ENCODE assay signal across 8 mouse cellular contexts in genomic region chr1:133083942-133084625, GRCm38 (mm10). TPM values are rescaled to one million over a fixed set of nuclear protein-coding genes. Genes with fewer than 3 reads are reported as not detected.
DNase-seq lines count a peak whose midpoint lies in the region; ATAC-seq and TF ChIP-seq lines count a peak whose summit lies in the region.

No protein-coding gene starts in this region.

- 0 out of 2 replicates have a peak overlapping the region, but pooled peaks have one; percentile 30 for H3K27ac ChIP-seq in midbrain, embryonic 12.5 days (replicated peaks)
- H3K27ac ChIP-seq in midbrain, embryonic 15.5 days, result no peak overlapping the region
- peak overlapping the region; percentile 64 for H3K27ac ChIP-seq in heart, embryonic 11.5 days (ENCODE audit: low read depth, low read length)
- peak overlapping the region; percentile 87 for H3K27ac ChIP-seq in liver, postnatal 0 days (ENCODE audit: low read depth)
- peak overlapping the region; percentile 79 for H3K27ac ChIP-seq in stomach, embryonic 16.5 days (ENCODE audit: low read length)
- H3K27ac ChIP-seq in hindbrain, postnatal 0 days, result no peak overlapping the region

- peaks cover 63% of the 10 kb centered on the region for H3K36me3 ChIP-seq in midbrain, embryonic 12.5 days
- H3K36me3 ChIP-seq in midbrain, embryonic 15.5 days (replicated peaks), result peaks cover 18% of the 10 kb centered on the region; the same call in 1 of the 2 replicates
- peaks cover 2% of the 10 kb centered on the region for H3K36me3 ChIP-seq in heart, embryonic 11.5 days (ENCODE audit: control insufficient read depth, insufficient read depth, low read length)
- no peaks in the 10 kb centered on the region for H3K36me3 ChIP-seq in liver, postnatal 0 days (replicated peaks; ENCODE audit: insufficient read depth, low read length)
- no peaks in the 10 kb centered on the region for H3K36me3 ChIP-seq in stomach, embryonic 16.5 days (ENCODE audit: control insufficient read depth, insufficient read depth, low read length)
- peaks cover 19% of the 10 kb centered on the region for H3K36me3 ChIP-seq in hindbrain, postnatal 0 days (ENCODE audit: insufficient read depth, low read length)

- no peak overlapping the region for H3K9ac ChIP-seq in midbrain, embryonic 12.5 days (replicated peaks)
- no peak overlapping the region for H3K9ac ChIP-seq in midbrain, embryonic 15.5 days
- peak overlapping the region; percentile 52; the same call in 1 of the 2 replicates for H3K9ac ChIP-seq in heart, embryonic 11.5 days (ENCODE audit: low read depth, low read length)
- peak overlapping the region; percentile 35 for H3K9ac ChIP-seq in liver, postnatal 0 days (replicated peaks)
- no peak overlapping the region for H3K9ac ChIP-seq in stomach, embryonic 16.5 days (ENCODE audit: low read length)
- H3K9ac ChIP-seq in hindbrain, postnatal 0 days (replicated peaks; ENCODE audit: low read length), result no peak overlapping the region

- no peak overlapping the region for H3K4me3 ChIP-seq in midbrain, embryonic 12.5 days
- no peak overlapping the region for H3K4me3 ChIP-seq in midbrain, embryonic 15.5 days
- no peak overlapping the region for H3K4me3 ChIP-seq in heart, embryonic 11.5 days (ENCODE audit: low read depth, low read length)
- H3K4me3 ChIP-seq in liver, postnatal 0 days (ENCODE audit: low read depth, low read length), result no peak overlapping the region
- H3K4me3 ChIP-seq in stomach, embryonic 16.5 days (replicated peaks; ENCODE audit: low read length), result no peak overlapping the region
- H3K4me3 ChIP-seq in hindbrain, postnatal 0 days (ENCODE audit: low read length), result no peak overlapping the region

- H3K27me3 ChIP-seq in midbrain, embryonic 12.5 days, result no peaks in the 10 kb centered on the region
- no peaks in the 10 kb centered on the region for H3K27me3 ChIP-seq in midbrain, embryonic 15.5 days (replicated peaks)
- no peaks in the 10 kb centered on the region for H3K27me3 ChIP-seq in heart, embryonic 11.5 days (ENCODE audit: control insufficient read depth, insufficient read depth, low read length)
- H3K27me3 ChIP-seq in liver, postnatal 0 days (ENCODE audit: insufficient read depth, low read length), result no peaks in the 10 kb centered on the region
- H3K27me3 ChIP-seq in stomach, embryonic 16.5 days (ENCODE audit: control insufficient read depth, insufficient read depth, low read length), result no peaks in the 10 kb centered on the region
- H3K27me3 ChIP-seq in hindbrain, postnatal 0 days (ENCODE audit: insufficient read depth, low read length), result no peaks in the 10 kb centered on the region

- no peak overlapping the region for H3K4me2 ChIP-seq in midbrain, embryonic 12.5 days (replicated peaks)
- H3K4me2 ChIP-seq in midbrain, embryonic 15.5 days, result no peak overlapping the region
- peak overlapping the region; percentile 45 for H3K4me2 ChIP-seq in heart, embryonic 11.5 days
- peak overlapping the region; percentile 57 for H3K4me2 ChIP-seq in liver, postnatal 0 days (ENCODE audit: low read depth, low read length)
- peak overlapping the region; percentile 6; the same call in 1 of the 2 replicates for H3K4me2 ChIP-seq in stomach, embryonic 16.5 days (ENCODE audit: low read depth, low read length)
- H3K4me2 ChIP-seq in hindbrain, postnatal 0 days (ENCODE audit: low read depth, low read length), result no peak overlapping the region

- ATAC-seq in midbrain, embryonic 12.5 days (ENCODE audit: low FRiP score, low read depth), result no peak
- no peak for ATAC-seq in midbrain, embryonic 15.5 days (replicated peaks)
- peak; percentile 54 for ATAC-seq in heart, embryonic 11.5 days (replicated peaks; ENCODE audit: insufficient number of reproducible peaks, low FRiP score, low TSS enrichment)
- ATAC-seq in liver, postnatal 0 days, result peak; percentile 77
- peak; percentile 86 for ATAC-seq in stomach, embryonic 16.5 days (ENCODE audit: insufficient read depth, low FRiP score)
- no peak for ATAC-seq in hindbrain, postnatal 0 days

- peak; percentile 68 for DNase-seq in liver, postnatal 0 days
- no peak for DNase-seq in right cerebral cortex, postnatal 36 days (ENCODE audit: low spot score in 2 of 2)
- DNase-seq in right cerebral cortex, postnatal 25 days, result no peak
- no peak for DNase-seq in hindbrain, postnatal 0 days (ENCODE audit: low spot score)

- no peak for TF ChIP-seq CTCF in liver, postnatal 0 days (IDR thresholded peaks at IDR 0.05; ENCODE audit: low read depth)
- no peak for TF ChIP-seq CTCF in hindbrain, postnatal 0 days (IDR thresholded peaks at IDR 0.05; ENCODE audit: low read depth)

- no peaks in the 10 kb centered on the region for H3K9me3 ChIP-seq in midbrain, embryonic 12.5 days
- no peaks in the 10 kb centered on the region for H3K9me3 ChIP-seq in midbrain, embryonic 15.5 days
- H3K9me3 ChIP-seq in heart, embryonic 11.5 days (replicated peaks; ENCODE audit: control insufficient read depth, low read length), result no peaks in the 10 kb centered on the region
- H3K9me3 ChIP-seq in liver, postnatal 0 days (ENCODE audit: low read length), result no peaks in the 10 kb centered on the region
- H3K9me3 ChIP-seq in stomach, embryonic 16.5 days (replicated peaks; ENCODE audit: control insufficient read depth, low read length), result no peaks in the 10 kb centered on the region
- H3K9me3 ChIP-seq in hindbrain, postnatal 0 days (ENCODE audit: low read length), result no peaks in the 10 kb centered on the region

- no peak for TF ChIP-seq EP300 in liver, postnatal 0 days (IDR thresholded peaks at IDR 0.05; ENCODE audit: low read depth)

- WGBS in midbrain, embryonic 12.5 days, result 80% methylated on average over 11 of the region's 11 CpGs
- 82% methylated on average over 11 of the region's 11 CpGs for WGBS in midbrain, embryonic 15.5 days
- 33% methylated on average over 11 of the region's 11 CpGs for WGBS in heart, embryonic 11.5 days (ENCODE audit: insufficient replicate concordance)
- WGBS in liver, postnatal 0 days (ENCODE audit: insufficient replicate concordance), result 29% methylated on average over 11 of the region's 11 CpGs
- WGBS in stomach, embryonic 16.5 days, result 45% methylated on average over 11 of the region's 11 CpGs
- WGBS in hindbrain, postnatal 0 days, result 76% methylated on average over 11 of the region's 11 CpGs

- H3K4me1 ChIP-seq in midbrain, embryonic 12.5 days, result peaks cover 43% of the 10 kb centered on the region
- peaks cover 10% of the 10 kb centered on the region for H3K4me1 ChIP-seq in midbrain, embryonic 15.5 days
- peaks cover 15% of the 10 kb centered on the region for H3K4me1 ChIP-seq in heart, embryonic 11.5 days (ENCODE audit: control insufficient read depth, insufficient read depth, low read length)
- peaks cover 22% of the 10 kb centered on the region for H3K4me1 ChIP-seq in liver, postnatal 0 days (ENCODE audit: insufficient read depth)
- peaks cover 10% of the 10 kb centered on the region; the same call in 1 of the 2 replicates for H3K4me1 ChIP-seq in stomach, embryonic 16.5 days (ENCODE audit: control insufficient read depth, insufficient read depth, low read length)
- peaks cover 10% of the 10 kb centered on the region; the same call in 1 of the 2 replicates for H3K4me1 ChIP-seq in hindbrain, postnatal 0 days (ENCODE audit: insufficient read depth, low read length)

RNA-seq across cellular contexts. Expression of gene Pik3c2b, which starts 38.6 kb away (rescaled TPM):
- 21.3 and 21.7 TPM in 2 replicates for polyA plus RNA-seq in midbrain, embryonic 12.5 days (2016; fragmentation: Nextera tagmentation; extraction: Ambion mirVana)
- polyA plus RNA-seq in midbrain, embryonic 15.5 days (2015; fragmentation: Nextera tagmentation; extraction: Ambion mirVana), result 16.2 and 17.1 TPM in 2 replicates
- polyA plus RNA-seq in heart, embryonic 11.5 days (2014; fragmentation: Nextera tagmentation; extraction: Ambion mirVana), result 7.7 and 10.3 TPM in 2 replicates
- polyA plus RNA-seq in liver, postnatal 0 days (2015; fragmentation: Nextera tagmentation; extraction: Ambion mirVana), result 0.83 and 1.00 TPM in 2 replicates
- 8.5 and 9.3 TPM in 2 replicates for polyA plus RNA-seq in stomach, embryonic 16.5 days (2015; fragmentation: Nextera tagmentation; extraction: Ambion mirVana)
- total RNA-seq in hindbrain, postnatal 0 days (2014; rRNA removed), result 20.7 and 23.0 TPM in 2 replicates
- polyA plus RNA-seq in hindbrain, postnatal 0 days (2015; fragmentation: Nextera tagmentation; extraction: Ambion mirVana), result 7.1 and 8.7 TPM in 2 replicates

RNA-seq across cellular contexts. Expression of gene Ppp1r15b, which starts 46.9 kb away (rescaled TPM):
- polyA plus RNA-seq in midbrain, embryonic 12.5 days (2016; fragmentation: Nextera tagmentation; extraction: Ambion mirVana), result 52.7 and 57.9 TPM in 2 replicates
- 29.2 and 30.1 TPM in 2 replicates for polyA plus RNA-seq in midbrain, embryonic 15.5 days (2015; fragmentation: Nextera tagmentation; extraction: Ambion mirVana)
- 33.6 and 40.8 TPM in 2 replicates for polyA plus RNA-seq in heart, embryonic 11.5 days (2014; fragmentation: Nextera tagmentation; extraction: Ambion mirVana)
- 24.3 and 27.0 TPM in 2 replicates for polyA plus RNA-seq in liver, postnatal 0 days (2015; fragmentation: Nextera tagmentation; extraction: Ambion mirVana)
- polyA plus RNA-seq in stomach, embryonic 16.5 days (2015; fragmentation: Nextera tagmentation; extraction: Ambion mirVana), result 55.3 and 57.0 TPM in 2 replicates
- total RNA-seq in hindbrain, postnatal 0 days (2014; rRNA removed), result 37.4 and 46.9 TPM in 2 replicates
- polyA plus RNA-seq in hindbrain, postnatal 0 days (2015; fragmentation: Nextera tagmentation; extraction: Ambion mirVana), result 15.9 and 17.0 TPM in 2 replicates

RNA-seq across cellular contexts. Expression of gene Mdm4, which starts 53.7 kb away (rescaled TPM):
- 50.1 and 56.4 TPM in 2 replicates for polyA plus RNA-seq in midbrain, embryonic 12.5 days (2016; fragmentation: Nextera tagmentation; extraction: Ambion mirVana)
- polyA plus RNA-seq in midbrain, embryonic 15.5 days (2015; fragmentation: Nextera tagmentation; extraction: Ambion mirVana), result 44.3 and 45.4 TPM in 2 replicates
- 34.4 and 41.2 TPM in 2 replicates for polyA plus RNA-seq in heart, embryonic 11.5 days (2014; fragmentation: Nextera tagmentation; extraction: Ambion mirVana)
- 5.8 and 9.0 TPM in 2 replicates for polyA plus RNA-seq in liver, postnatal 0 days (2015; fragmentation: Nextera tagmentation; extraction: Ambion mirVana)
- polyA plus RNA-seq in stomach, embryonic 16.5 days (2015; fragmentation: Nextera tagmentation; extraction: Ambion mirVana), result 32.1 and 33.7 TPM in 2 replicates
- 55.3 and 61.3 TPM in 2 replicates for total RNA-seq in hindbrain, postnatal 0 days (2014; rRNA removed)
- polyA plus RNA-seq in hindbrain, postnatal 0 days (2015; fragmentation: Nextera tagmentation; extraction: Ambion mirVana), result 29.1 and 32.2 TPM in 2 replicates

Comparison
In these comparisons a context has a peak if more than half of its experiments do, and no peak if none do; other contexts are left out.
1. H3K27ac ChIP-seq: peak in midbrain, embryonic 12.5 days (single experiment), heart, embryonic 11.5 days (single experiment), liver, postnatal 0 days (single experiment) and stomach, embryonic 16.5 days (single experiment); none in midbrain, embryonic 15.5 days (single experiment) and hindbrain, postnatal 0 days (single experiment).
2. ATAC-seq: peak in heart, embryonic 11.5 days (single experiment), liver, postnatal 0 days (single experiment) and stomach, embryonic 16.5 days (single experiment); none in midbrain, embryonic 12.5 days (single experiment), midbrain, embryonic 15.5 days (single experiment) and hindbrain, postnatal 0 days (single experiment).
3. H3K4me2 ChIP-seq: peak in heart, embryonic 11.5 days (single experiment), liver, postnatal 0 days (single experiment) and stomach, embryonic 16.5 days (single experiment); none in midbrain, embryonic 12.5 days (single experiment), midbrain, embryonic 15.5 days (single experiment) and hindbrain, postnatal 0 days (single experiment).
4. H3K9ac ChIP-seq: peak in heart, embryonic 11.5 days (single experiment) and liver, postnatal 0 days (single experiment); none in midbrain, embryonic 12.5 days (single experiment), midbrain, embryonic 15.5 days (single experiment), stomach, embryonic 16.5 days (single experiment) and hindbrain, postnatal 0 days (single experiment).